Mouse (Mus musculus) induced T-regulatory cell, adult 2 months (primary cell): ENCODE measurements around the gene Tmem190.

Source experiments
- DNase-seq: peaks from one replicate; pipeline ENCODE4 v3.0.0-alpha.2; 2012; ENCODE audit warnings: low read depth

Gene Tmem190

GRCm38 (mm10) chr7:4782759-4783158 lies at the start of gene Tmem190, which contains the start of gene Il11:
Gene Tmem190 (plus strand): TSS chr7:4782937.
Gene Il11 (minus strand): TSS chr7:4782859.
- DNase-seq, result no peak

- DNase-seq, result no peak
Measured at GRCm38 (mm10) chr7:4732968-4733392, 49.8 kb upstream of the Tmem190 start.

- no peak for DNase-seq
Measured at GRCm38 (mm10) chr7:4739041-4739543, 43.6 kb upstream of the Tmem190 start.

DNA sequence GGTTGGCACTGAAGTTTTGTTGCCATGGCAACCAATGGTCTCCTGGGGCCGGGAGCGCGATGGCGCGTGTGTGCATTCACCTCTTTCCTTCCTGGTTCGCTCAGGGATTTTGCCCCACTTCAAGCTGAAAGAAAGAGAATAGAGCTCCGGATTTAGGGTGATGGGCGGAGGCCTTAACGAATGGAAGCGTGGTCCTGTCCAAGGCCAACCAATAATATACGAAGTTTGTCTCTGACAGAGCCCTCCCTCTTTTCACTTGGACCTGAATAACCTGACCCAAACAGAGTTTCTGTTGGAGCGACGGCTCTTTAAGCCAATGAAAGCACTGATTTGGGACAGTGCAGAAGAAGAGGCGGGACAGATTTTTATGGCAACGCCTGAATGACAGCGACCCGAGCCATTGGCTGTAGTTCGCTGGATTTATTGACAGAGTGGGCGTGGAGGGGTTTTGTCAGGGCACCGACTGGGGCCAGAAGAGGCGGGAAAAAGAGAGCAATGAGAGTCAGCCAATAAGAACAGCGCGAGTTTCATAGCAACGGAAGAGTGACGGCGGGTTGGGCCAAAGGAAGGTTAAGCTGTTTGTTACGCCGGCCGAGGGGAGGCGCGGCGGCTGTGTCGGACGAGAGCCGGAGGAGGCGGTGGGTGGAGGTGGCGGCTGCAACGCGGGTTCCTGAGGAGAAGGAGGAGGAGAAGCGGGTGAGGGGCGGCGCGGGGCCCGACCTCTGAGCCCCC lies 43.0 kb upstream of the Tmem190 start, which contains the start of gene Kmt5c:
TSS of gene Kmt5c (plus strand) at position 572 of the 732 bp plus-strand sequence.
- DNase-seq, result peak; percentile 99

GRCm38 (mm10) chr7:4740309-4740727 lies 42.4 kb upstream of the Tmem190 start:
- DNase-seq, result no peak

GRCm38 (mm10) chr7:4741151-4741550 lies 41.6 kb upstream of the Tmem190 start:
- DNase-seq, result peak; percentile 54

GRCm38 (mm10) chr7:4741672-4742481 lies 40.9 kb upstream of the Tmem190 start:
- DNase-seq, result no peak

DNA sequence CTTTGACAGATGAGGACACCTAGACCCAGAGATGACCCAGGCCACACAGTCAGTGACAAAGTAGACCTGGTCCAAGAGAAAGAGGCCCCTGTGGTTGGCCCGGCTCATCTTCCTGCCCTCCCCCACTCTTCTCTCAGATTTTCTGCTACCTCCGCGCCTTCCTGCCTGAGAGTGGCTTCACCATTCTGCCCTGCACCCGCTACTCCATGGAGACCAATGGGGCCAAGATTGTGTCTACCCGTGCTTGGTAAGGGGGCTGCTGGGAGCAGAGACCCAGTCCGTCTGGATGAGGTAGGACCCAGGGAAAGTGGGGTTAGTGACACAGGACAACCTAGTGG lies 40.3 kb upstream of the Tmem190 start:
- no peak for DNase-seq

DNA sequence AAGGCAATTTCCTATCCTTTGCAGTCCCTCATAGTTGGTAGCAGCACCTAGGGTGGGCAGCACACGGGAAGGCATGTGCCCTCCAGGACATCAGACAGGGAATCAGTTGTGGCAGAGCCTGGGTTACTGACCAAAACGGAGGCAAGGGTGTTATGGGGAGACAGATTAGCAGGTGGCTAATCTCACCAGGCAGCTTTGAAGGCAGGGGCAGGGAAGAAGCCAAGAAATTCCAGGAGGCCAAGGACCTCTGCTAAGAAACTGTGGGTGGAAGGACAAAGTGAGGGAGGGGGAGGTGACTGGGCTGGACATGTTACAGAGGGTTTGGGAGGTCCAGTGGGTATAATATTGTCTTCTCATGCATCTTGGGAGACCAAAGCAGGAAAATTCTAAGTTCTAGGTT lies 39.4 kb upstream of the Tmem190 start:
- DNase-seq, result no peak

DNA sequence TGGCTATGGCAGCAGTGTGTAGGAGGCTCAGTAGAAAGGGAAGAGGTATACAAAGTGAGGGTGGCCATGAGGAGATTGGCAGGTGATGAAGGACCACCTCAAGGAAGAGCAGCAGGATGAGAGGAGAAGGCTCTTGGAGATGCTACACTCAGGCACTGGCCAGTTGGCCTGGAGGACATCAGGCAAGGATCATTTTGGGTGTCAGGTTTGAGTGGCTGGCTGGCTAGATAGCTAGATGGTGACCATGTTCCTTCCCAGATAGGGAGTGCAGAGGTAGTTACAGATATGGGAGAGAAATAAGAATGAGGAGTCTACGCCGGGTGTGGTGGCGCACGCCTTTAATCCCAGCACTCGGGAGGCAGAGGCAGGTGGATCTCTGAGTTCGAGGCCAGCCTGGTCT lies 37.9 kb upstream of the Tmem190 start:
- no peak for DNase-seq

DNA sequence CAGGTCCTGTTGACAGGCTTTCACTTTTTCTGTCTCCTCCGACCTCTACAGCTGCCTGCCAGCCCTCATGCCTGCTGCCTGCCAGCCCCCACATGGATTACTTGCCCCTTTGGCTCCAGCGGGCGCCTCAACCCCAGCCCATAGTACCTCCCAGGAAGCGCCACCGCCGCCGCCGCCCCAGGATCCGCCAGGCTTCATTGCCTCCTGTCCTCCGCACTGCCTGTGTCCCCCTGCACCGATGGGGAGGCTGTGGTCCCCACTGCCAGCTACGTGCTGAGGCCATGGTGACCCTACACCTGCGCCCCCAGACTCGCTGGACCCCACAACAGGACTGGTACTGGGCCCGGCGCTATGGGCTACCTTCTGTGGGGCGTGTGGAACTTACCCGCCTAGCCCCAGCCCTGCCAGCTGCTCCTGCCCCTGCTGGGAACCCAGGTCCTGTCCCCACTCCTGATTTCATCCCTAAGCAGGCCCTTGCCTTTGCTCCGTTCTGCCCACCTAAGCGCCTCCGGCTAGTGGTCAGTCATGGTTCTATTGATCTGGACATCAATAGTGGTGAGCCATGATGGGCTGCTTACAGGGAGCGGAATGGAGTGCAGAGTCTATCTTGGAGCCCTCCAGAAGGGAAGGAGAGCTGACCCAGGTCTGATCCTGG lies 36.3 kb upstream of the Tmem190 start:
- no peak for DNase-seq

GRCm38 (mm10) chr7:4747156-4747899 lies 35.4 kb upstream of the Tmem190 start:
- DNase-seq, result no peak

DNA sequence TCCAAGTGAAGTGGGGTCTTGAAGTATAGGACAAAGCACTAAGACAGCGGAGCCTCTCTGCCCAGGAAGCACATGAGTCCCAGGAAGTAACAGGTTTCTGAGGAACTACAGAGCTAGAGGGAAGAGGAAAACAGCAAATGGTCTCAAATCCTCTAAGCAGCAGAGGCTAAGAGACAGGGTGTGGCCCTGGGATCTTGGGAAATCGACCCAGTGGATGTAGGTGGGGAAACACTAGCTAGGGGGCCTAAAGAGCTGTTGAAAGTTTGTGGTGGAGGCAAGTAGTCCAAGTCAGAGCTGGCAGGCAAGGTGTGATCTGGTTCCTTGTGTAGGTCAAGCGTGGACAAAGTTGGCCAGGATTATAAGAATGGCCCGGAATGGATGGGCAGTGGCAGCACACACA lies 34.4 kb upstream of the Tmem190 start:
- no peak for DNase-seq

DNA sequence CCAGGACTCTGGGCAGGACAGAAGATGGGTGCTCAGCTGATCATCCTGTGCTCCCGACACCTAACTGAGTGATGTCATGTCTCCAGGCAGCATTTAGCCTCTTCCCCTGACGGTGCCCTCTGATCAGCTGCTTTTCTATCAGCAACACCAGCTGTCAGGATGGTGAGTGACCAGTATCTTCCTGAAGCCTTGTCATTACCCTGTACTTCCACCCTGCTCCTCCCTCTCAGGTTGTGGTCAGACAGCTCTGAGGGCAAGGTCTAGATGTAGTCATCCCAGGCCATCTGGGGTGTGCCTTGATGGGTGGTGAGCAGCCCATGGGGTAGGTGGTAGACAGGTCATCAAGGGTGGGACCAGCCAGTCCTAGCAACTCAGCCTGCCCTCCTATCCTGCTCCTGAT lies 33.6 kb upstream of the Tmem190 start:
- DNase-seq, result no peak

DNA sequence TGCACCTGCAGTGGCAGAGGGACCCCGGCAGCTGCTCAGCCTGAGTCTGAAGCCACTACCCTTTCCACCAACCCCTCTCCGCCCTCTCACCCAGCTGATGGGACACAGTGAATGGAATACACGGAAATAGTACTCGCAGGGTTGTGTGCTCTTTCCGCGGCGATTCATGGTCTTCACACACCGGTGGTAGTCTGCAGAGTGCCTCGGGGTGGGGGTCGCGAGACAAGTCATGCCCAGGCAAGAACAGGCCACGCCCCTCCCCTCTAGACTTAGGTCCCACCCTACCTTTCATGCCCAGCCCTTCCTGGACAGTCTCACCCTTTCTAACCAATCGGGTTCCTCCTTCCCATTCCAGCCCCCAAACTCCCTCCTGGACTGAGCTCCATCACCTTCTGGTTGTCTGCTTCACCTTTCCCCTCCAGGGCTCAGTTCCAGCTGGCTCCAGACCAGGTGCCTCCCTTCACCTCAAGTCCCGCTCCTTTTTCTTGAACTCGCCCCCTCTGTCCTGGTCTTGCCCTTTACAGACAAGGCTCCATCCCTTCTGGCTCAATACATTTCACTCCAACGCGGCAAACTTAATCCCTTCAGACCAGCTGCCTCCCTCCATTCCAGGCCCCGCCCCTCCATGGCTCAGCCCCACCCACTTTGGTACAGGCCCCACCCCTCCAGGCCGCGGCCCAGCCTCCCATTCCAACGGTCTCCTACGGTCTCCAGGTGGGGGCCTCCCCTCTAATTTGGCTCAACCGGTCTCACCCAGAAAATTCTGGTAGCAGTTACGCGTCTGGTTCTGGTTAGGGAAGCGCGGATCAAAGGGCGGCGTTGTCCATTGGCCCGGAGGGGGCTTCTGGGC lies 30.5 kb upstream of the Tmem190 start:
- peak; percentile 52 for DNase-seq

DNA sequence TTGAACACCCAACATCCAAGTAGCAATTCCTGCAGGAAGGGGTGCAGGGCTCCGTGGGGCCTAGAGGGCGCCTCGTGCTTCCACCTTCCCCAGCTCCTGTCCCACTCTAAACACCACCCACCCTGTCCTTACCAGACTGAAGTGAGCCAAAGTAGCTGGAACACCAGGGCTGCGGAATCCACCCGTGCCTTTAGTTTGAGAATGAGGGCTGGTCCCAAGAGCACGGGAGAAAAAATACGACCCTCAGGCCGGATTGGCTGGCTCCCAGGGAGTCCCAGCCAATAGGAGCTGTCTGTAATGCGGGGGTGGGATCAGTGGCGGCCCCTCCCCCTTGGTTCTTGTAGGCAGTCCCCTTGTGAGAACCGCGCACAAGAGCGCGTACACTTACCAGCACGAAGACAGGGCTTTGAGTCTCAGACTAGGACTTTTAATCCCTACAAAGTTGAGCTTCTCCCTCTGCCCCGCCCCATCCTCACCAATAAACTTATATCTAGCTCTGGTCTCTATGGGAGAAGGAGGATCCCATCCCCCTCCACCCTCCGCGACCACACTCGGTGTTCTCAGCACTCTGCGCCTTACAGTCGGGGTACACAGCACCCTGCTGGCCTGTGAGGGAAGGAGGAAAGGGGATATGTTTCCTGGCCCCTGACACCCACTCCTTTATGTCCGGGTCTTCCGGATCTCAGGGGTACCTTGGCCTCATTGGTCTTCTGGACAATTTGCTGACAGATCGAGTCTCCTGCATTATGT lies 29.7 kb upstream of the Tmem190 start, which contains the start of gene Cox6b2:
TSS of gene Cox6b2 (minus strand) at position 274 of the 750 bp plus-strand sequence.
- DNase-seq, result peak; percentile 75

DNA sequence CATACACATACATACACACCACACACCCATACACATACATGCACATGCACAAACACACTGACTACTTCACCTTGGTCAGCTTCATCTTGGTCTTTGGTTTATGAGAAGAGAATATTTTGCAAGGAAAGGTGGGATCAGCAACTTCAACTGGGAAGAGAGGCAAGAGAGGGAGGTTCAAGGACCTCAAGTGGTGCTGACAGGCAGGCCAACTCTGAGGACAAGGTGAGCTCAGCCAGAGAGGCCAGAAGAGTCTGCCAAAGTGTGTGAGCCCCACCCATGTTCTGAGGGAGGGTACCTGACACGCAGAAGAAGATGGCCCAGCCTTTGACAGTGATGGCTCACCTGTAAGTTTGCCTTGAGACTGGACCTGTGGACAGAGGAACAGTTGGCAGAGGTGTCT lies 23.1 kb upstream of the Tmem190 start:
- DNase-seq, result no peak

- DNase-seq, result no peak
Measured at GRCm38 (mm10) chr7:4764946-4765710, 17.6 kb upstream of the Tmem190 start.

DNA sequence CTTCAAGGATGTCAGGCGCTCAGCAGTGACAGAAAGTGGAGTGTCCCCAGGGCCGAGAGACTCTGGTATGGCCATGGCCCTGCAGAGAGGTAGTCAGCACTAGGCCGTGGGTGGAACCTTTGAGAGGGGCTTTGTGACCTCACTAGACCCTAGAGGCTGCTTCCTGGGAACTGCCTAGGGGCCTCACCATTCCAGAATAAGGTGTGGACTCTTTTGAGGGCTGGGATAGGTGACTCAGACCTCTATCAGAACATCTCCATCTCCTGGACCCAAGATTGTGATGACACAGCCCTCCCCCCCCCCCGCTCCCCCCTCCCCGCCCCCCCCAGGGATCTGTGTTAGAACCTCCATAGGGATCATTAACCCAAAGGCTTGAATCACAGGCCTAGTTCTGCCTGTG lies 11.5 kb upstream of the Tmem190 start, which contains the start of gene Fam71e2:
TSS of gene Fam71e2 (minus strand) at position 101 of the 400 bp plus-strand sequence.
- no peak for DNase-seq
